Mouse (Mus musculus): ENCODE data around the gene Hist1h4m. TPM values are rescaled to one million over a fixed set of nuclear protein-coding genes. Genes with fewer than 3 reads are reported as not detected.

The Hist1h4m gene
- polyA plus RNA-seq (2015; fragmentation: Illumina TruSeq; extraction: RNeasy Lipid Tissue Mini Kit (QIAGEN cat#74804); ENCODE audit: low read depth, low replicate concordance), result 3.7 TPM

GRCm38 (mm10) chr13:21811539-21811938, at the start of gene Hist1h4m:
Hist1h4m (plus strand) TSS chr13:21811746.

GRCm38 (mm10) chr13:21779767-21780731, 31.5 kb upstream of the Hist1h4m start, which contains the start of gene Hist1h1b:
Hist1h1b (minus strand) TSS chr13:21780625.

DNA sequence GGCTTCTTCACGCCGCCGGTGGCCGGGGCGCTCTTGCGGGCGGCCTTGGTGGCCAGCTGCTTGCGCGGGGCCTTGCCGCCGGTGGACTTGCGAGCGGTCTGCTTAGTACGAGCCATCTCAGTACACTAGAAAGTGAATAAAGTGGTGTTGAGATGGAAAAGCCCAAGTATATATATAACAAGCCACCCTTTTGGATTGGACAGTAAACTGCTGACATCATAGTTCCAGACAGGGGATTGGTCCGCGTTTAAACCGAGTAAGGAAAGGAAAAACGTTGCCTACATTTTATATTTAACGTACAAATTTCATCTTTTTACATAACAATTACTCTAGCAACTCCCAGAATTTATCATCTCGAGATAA, 28.3 kb upstream of the Hist1h4m start, which contains the start of gene Hist1h3i:
TSS of gene Hist1h3i (minus strand) at position 116 of the 363 bp plus-strand sequence.

GRCm38 (mm10) chr13:21786899-21787629, 24.5 kb upstream of the Hist1h4m start, which contains the start of the genes Hist1h2an and Hist1h2bp:
Hist1h2an (minus strand) TSS chr13:21787218.
Hist1h2bp (plus strand) TSS chr13:21787461.

DNA sequence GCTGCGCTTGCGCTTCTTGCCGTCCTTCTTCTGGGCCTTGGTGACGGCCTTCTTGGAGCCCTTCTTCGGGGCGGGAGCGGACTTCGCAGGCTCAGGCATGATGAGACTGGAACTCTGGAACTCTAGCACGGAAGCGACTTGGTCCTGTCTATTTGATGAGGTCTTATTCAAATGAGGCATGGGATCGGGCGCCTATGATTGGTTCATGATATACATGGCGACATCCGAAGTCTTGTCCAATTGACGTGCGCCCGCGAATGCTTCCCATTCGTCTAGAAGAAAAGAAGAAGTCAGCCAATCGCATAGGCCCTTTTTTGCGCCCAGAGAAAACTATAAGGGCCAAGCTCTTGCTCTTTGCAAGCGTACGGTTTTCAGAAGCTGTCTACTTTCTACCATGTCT, 1.5 kb upstream of the Hist1h4m start, which contains the start of the genes Hist1h2bq and Hist1h2ao:
TSS of gene Hist1h2bq (minus strand) at position 125 of the 400 bp plus-strand sequence.
TSS of gene Hist1h2ao (plus strand) at position 393 of the 400 bp plus-strand sequence.

GRCm38 (mm10) chr13:21831418-21832394, 20.2 kb downstream of the Hist1h4m start, which contains the start of gene Hist1h4n:
Hist1h4n (minus strand) TSS chr13:21832196.

GRCm38 (mm10) chr13:21833461-21833860, 21.9 kb downstream of the Hist1h4m start, which contains the start of the genes Hist1h2ap and Hist1h2br:
Hist1h2ap (minus strand) TSS chr13:21833507.
Hist1h2br (plus strand) TSS chr13:21833743.

Other genes starting within 250 kb of the Hist1h4m start
- not detected for gene Olfr1364, start 230.0 kb upstream of the Hist1h4m start, polyA plus RNA-seq (2015; fragmentation: Illumina TruSeq; extraction: RNeasy Lipid Tissue Mini Kit (QIAGEN cat#74804); ENCODE audit: low read depth, low replicate concordance)
- gene Olfr1362, start 197.7 kb upstream of the Hist1h4m start, polyA plus RNA-seq (2015; fragmentation: Illumina TruSeq; extraction: RNeasy Lipid Tissue Mini Kit (QIAGEN cat#74804); ENCODE audit: low read depth, low replicate concordance), result not detected
- not detected for gene Olfr11, start 169.2 kb upstream of the Hist1h4m start, polyA plus RNA-seq (2015; fragmentation: Illumina TruSeq; extraction: RNeasy Lipid Tissue Mini Kit (QIAGEN cat#74804); ENCODE audit: low read depth, low replicate concordance)
- not detected for gene Olfr1361, start 148.4 kb upstream of the Hist1h4m start, polyA plus RNA-seq (2015; fragmentation: Illumina TruSeq; extraction: RNeasy Lipid Tissue Mini Kit (QIAGEN cat#74804); ENCODE audit: low read depth, low replicate concordance)
- gene Olfr1360, start 134.3 kb upstream of the Hist1h4m start, polyA plus RNA-seq (2015; fragmentation: Illumina TruSeq; extraction: RNeasy Lipid Tissue Mini Kit (QIAGEN cat#74804); ENCODE audit: low read depth, low replicate concordance), result not detected
- gene Olfr1359, start 113.6 kb upstream of the Hist1h4m start, polyA plus RNA-seq (2015; fragmentation: Illumina TruSeq; extraction: RNeasy Lipid Tissue Mini Kit (QIAGEN cat#74804); ENCODE audit: low read depth, low replicate concordance), result not detected
- gene Hist1h2bl, start 95.6 kb upstream of the Hist1h4m start, polyA plus RNA-seq (2015; fragmentation: Illumina TruSeq; extraction: RNeasy Lipid Tissue Mini Kit (QIAGEN cat#74804); ENCODE audit: low read depth, low replicate concordance), result not detected
- not detected for gene Hist1h2ai, start 95.3 kb upstream of the Hist1h4m start, polyA plus RNA-seq (2015; fragmentation: Illumina TruSeq; extraction: RNeasy Lipid Tissue Mini Kit (QIAGEN cat#74804); ENCODE audit: low read depth, low replicate concordance)
- not detected for gene Hist1h3h, start 94.1 kb upstream of the Hist1h4m start, polyA plus RNA-seq (2015; fragmentation: Illumina TruSeq; extraction: RNeasy Lipid Tissue Mini Kit (QIAGEN cat#74804); ENCODE audit: low read depth, low replicate concordance)
- gene Hist1h2bm, start 89.7 kb upstream of the Hist1h4m start, polyA plus RNA-seq (2015; fragmentation: Illumina TruSeq; extraction: RNeasy Lipid Tissue Mini Kit (QIAGEN cat#74804); ENCODE audit: low read depth, low replicate concordance), result not detected
- 1.7 TPM for gene Hist1h4j, start 76.7 kb upstream of the Hist1h4m start, polyA plus RNA-seq (2015; fragmentation: Illumina TruSeq; extraction: RNeasy Lipid Tissue Mini Kit (QIAGEN cat#74804); ENCODE audit: low read depth, low replicate concordance)
- gene Hist1h4k, start 61.2 kb upstream of the Hist1h4m start, polyA plus RNA-seq (2015; fragmentation: Illumina TruSeq; extraction: RNeasy Lipid Tissue Mini Kit (QIAGEN cat#74804); ENCODE audit: low read depth, low replicate concordance), result 4.7 TPM
- not detected for gene Hist1h2ak, start 57.9 kb upstream of the Hist1h4m start, polyA plus RNA-seq (2015; fragmentation: Illumina TruSeq; extraction: RNeasy Lipid Tissue Mini Kit (QIAGEN cat#74804); ENCODE audit: low read depth, low replicate concordance)
- not detected for gene Hist1h2bn, start 57.6 kb upstream of the Hist1h4m start, polyA plus RNA-seq (2015; fragmentation: Illumina TruSeq; extraction: RNeasy Lipid Tissue Mini Kit (QIAGEN cat#74804); ENCODE audit: low read depth, low replicate concordance)
- not detected for gene Hist1h1b, start 31.1 kb upstream of the Hist1h4m start, polyA plus RNA-seq (2015; fragmentation: Illumina TruSeq; extraction: RNeasy Lipid Tissue Mini Kit (QIAGEN cat#74804); ENCODE audit: low read depth, low replicate concordance)
- gene Hist1h3i, start 28.4 kb upstream of the Hist1h4m start, polyA plus RNA-seq (2015; fragmentation: Illumina TruSeq; extraction: RNeasy Lipid Tissue Mini Kit (QIAGEN cat#74804); ENCODE audit: low read depth, low replicate concordance), result not detected
- gene Hist1h2an, start 24.5 kb upstream of the Hist1h4m start, polyA plus RNA-seq (2015; fragmentation: Illumina TruSeq; extraction: RNeasy Lipid Tissue Mini Kit (QIAGEN cat#74804); ENCODE audit: low read depth, low replicate concordance), result not detected
- not detected for gene Hist1h2bp, start 24.3 kb upstream of the Hist1h4m start, polyA plus RNA-seq (2015; fragmentation: Illumina TruSeq; extraction: RNeasy Lipid Tissue Mini Kit (QIAGEN cat#74804); ENCODE audit: low read depth, low replicate concordance)
- gene Hist1h2bq, start 1.5 kb upstream of the Hist1h4m start, polyA plus RNA-seq (2015; fragmentation: Illumina TruSeq; extraction: RNeasy Lipid Tissue Mini Kit (QIAGEN cat#74804); ENCODE audit: low read depth, low replicate concordance), result not detected
- gene Hist1h2ao, start 1.3 kb upstream of the Hist1h4m start, polyA plus RNA-seq (2015; fragmentation: Illumina TruSeq; extraction: RNeasy Lipid Tissue Mini Kit (QIAGEN cat#74804); ENCODE audit: low read depth, low replicate concordance), result not detected
- gene Hist1h4n, start 20.4 kb downstream of the Hist1h4m start, polyA plus RNA-seq (2015; fragmentation: Illumina TruSeq; extraction: RNeasy Lipid Tissue Mini Kit (QIAGEN cat#74804); ENCODE audit: low read depth, low replicate concordance), result not detected
- not detected for gene Hist1h2ap, start 21.8 kb downstream of the Hist1h4m start, polyA plus RNA-seq (2015; fragmentation: Illumina TruSeq; extraction: RNeasy Lipid Tissue Mini Kit (QIAGEN cat#74804); ENCODE audit: low read depth, low replicate concordance)
- 0.58 TPM for gene Hist1h2br, start 22.0 kb downstream of the Hist1h4m start, polyA plus RNA-seq (2015; fragmentation: Illumina TruSeq; extraction: RNeasy Lipid Tissue Mini Kit (QIAGEN cat#74804); ENCODE audit: low read depth, low replicate concordance)
- gene Zfp184, start 133.3 kb downstream of the Hist1h4m start, polyA plus RNA-seq (2015; fragmentation: Illumina TruSeq; extraction: RNeasy Lipid Tissue Mini Kit (QIAGEN cat#74804); ENCODE audit: low read depth, low replicate concordance), result 5.2 TPM
- not detected for gene Pom121l2, start 169.4 kb downstream of the Hist1h4m start, polyA plus RNA-seq (2015; fragmentation: Illumina TruSeq; extraction: RNeasy Lipid Tissue Mini Kit (QIAGEN cat#74804); ENCODE audit: low read depth, low replicate concordance)
- 1.8 TPM for gene Prss16, start 198.0 kb downstream of the Hist1h4m start, polyA plus RNA-seq (2015; fragmentation: Illumina TruSeq; extraction: RNeasy Lipid Tissue Mini Kit (QIAGEN cat#74804); ENCODE audit: low read depth, low replicate concordance)
- not detected for gene Hist1h2ah, start 223.8 kb downstream of the Hist1h4m start, polyA plus RNA-seq (2015; fragmentation: Illumina TruSeq; extraction: RNeasy Lipid Tissue Mini Kit (QIAGEN cat#74804); ENCODE audit: low read depth, low replicate concordance)
- not detected for gene Hist1h2bk, start 224.1 kb downstream of the Hist1h4m start, polyA plus RNA-seq (2015; fragmentation: Illumina TruSeq; extraction: RNeasy Lipid Tissue Mini Kit (QIAGEN cat#74804); ENCODE audit: low read depth, low replicate concordance)
- gene Hist1h4i, start 229.6 kb downstream of the Hist1h4m start, polyA plus RNA-seq (2015; fragmentation: Illumina TruSeq; extraction: RNeasy Lipid Tissue Mini Kit (QIAGEN cat#74804); ENCODE audit: low read depth, low replicate concordance), result 6.2 TPM
- gene Hist1h2ag, start 231.2 kb downstream of the Hist1h4m start, polyA plus RNA-seq (2015; fragmentation: Illumina TruSeq; extraction: RNeasy Lipid Tissue Mini Kit (QIAGEN cat#74804); ENCODE audit: low read depth, low replicate concordance), result not detected
- not detected for gene Hist1h2bj, start 231.5 kb downstream of the Hist1h4m start, polyA plus RNA-seq (2015; fragmentation: Illumina TruSeq; extraction: RNeasy Lipid Tissue Mini Kit (QIAGEN cat#74804); ENCODE audit: low read depth, low replicate concordance)